Mouse (Mus musculus) brain, embryonic 18.5 days (tissue): Measurements from ENCODE around the gene Clec2i.
"Not testable (repeated sequence)": the region's sequence is repeated elsewhere in the genome, so short reads cannot be mapped to it uniquely, and the experiment has no call there.

Experiments used
- DNase-seq: peaks from one replicate; pipeline ENCODE4 v3.0.0-alpha.2; 2012; ENCODE audit warnings: low read depth, low spot score

Gene Clec2i

DNA sequence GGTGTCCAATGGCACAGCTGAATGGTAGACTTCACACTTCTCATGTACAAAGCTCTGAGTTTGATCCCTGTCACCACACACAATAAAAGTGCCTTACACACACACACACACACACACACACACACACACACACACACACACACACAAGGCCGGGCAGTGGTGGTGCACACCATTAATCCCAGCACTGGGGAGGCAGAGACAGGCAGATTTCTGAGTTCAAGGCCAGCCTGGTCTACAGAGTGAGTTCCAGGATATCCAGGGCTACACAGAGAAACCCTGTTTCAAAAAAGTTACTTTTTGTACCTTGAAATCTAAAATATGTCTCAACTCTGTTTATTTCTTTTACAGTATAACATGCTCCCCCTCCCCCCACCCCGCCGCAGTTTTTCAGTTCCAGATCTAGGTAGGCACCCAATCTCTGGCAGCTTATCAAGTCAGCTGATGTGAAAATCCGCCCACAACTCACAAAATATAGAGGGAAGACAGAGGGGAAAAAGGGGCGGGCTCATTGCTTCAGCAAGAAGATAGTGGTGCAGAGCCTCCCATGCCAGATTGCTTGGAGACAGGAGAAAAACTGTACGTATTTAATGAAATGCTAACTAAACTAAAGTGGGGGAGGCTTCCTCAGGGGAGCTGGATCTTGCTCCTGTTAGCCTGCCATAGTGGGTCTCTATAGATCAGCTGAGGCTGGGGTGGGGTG lies at the start of gene Clec2i:
Gene Clec2i, plus strand, starts transcription at position 498 of the 700 bp plus-strand sequence.
- DNase-seq = not testable (repeated sequence)

DNA sequence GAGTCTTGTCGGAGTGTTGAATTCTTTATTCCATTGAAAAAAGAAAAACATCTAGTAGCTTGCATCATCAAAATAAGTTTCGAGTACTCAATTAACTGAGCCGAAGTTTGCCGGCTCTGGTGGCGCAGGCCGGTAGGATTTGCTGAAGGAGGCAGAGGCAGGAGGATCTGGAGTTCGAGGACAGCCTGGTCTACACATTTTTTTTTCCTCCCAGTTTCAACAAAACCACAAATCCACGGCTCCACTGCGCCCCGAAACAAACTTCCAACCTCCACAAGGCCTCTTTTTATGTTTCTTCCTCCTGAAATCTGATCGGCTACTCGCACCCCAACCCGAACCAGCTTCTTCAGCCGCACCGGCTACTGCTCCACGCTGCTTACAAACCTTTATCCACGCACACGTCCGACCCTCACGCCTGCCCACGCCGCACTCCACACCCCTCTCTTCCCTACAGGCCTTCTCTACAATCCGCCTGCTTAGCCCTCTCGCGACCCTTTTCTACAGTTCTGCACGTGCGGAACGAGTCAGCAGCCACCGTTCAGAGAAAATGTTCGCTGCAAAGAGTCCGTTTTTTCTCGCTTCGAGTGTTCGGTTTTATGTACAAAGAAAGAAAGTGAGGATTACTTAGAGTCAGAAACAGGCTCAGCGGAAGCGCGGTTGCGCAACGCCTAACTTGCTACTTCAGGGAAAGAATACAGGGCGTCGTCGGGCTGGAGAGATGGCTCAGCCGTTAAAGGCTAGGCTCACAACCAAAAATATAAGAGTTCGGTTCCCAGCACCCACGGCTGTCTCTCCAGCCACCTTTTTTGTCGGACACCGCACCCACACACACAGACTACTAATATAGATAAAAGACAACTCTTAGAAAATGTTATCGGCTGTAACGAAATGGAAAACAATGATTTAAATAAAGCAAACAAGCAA lies 48.8 kb upstream of the Clec2i start:
- peak; percentile 80 for DNase-seq

DNA sequence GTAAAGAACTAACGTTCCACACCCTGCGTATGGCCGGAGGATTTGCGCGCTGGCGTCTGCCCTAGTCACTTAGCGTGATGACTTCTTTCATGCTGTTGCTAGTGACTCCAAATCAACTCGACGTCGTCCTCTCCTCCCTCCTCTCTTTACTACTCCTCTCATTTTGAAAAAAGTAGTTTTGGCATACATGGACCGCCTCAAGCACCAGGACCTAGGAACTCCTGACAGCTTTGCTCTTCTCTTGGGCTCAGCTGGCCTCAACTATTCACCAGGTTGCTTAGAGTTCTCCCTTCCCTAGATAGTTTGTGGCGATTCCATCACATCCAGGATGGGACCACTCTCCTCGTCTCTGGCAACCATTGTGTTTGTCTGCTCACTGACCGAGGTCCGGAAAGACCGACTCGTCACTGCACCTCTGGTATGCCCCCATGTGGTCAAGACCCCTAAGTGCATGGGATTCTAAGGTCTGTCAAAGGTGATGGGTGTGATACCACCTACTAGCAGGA lies 48.1 kb upstream of the Clec2i start:
- DNase-seq = no peak

DNA sequence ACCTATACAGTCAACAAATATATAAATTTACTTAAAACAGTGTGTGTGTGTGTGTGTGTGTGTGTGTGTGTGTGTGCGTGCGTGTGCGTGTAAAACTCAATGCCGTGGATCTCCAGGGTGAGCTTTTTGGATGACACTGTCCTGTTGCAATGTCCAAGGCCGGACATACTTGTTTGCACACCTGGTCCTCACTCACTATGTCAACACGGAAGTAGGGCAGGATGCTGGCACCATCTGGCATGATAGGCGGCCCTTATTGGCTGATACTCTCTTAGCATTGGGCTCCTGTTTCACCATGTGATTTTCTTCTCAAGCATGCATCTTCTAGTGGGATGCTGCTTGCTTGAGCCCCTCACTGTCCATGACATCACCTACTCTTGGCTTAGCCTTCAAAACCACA lies 47.5 kb upstream of the Clec2i start:
- DNase-seq = no peak

DNA sequence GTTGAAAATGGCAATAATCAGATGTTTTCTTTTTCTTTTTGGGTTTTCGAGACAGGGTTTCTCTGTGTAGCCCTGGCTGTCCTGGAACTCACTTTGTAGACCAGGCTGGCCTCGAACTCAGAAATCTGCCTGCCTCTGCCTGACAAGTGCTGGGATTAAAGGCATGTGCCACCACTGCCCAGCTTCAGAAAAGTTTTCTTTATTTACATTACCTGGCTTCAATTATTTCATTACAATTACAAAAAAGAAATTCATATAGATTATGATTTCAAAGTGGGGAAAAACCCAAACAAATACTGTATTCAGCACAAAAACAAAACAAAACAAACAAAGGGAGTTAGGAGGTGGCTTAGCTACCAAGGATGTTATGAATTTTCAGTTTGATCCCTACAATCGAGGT lies 46.7 kb upstream of the Clec2i start:
- DNase-seq = not testable (repeated sequence)

DNA sequence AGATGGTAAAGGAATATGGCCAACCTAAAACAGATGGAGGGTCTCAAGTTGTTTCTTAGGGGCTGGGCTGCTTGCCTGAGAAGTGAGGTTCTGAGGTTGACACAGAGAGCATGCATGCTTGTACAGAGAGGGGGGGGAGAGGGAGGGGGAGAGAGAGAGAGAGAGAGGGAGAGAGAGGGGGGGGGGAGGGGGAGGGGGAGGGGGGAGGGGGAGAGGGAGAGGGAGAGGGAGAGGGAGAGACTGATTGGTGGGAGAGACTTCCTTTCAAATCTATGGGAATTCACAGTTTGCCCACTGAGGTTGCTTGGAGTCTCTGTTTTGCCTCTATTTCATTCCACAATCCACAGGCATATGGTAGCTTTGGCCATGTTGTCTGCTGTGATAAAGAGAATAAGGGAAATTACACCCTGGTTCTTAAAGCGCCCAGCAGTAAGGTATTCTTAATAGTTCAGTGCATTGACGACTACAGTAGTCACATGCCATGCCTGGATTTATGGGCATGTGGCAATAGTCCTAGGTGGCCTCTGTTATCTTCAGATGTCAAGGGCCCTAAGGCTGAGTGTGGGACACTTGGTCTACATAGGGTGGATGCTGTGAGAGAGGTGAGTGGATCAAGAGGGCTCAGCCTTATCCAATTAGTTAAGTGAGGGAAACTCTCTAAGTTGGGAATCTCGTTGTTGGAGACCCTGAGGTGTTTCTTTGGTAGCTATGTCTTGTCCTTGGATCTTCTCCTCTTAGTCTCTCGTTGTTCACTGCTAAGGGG lies 45.9 kb upstream of the Clec2i start:
- no peak for DNase-seq

DNA sequence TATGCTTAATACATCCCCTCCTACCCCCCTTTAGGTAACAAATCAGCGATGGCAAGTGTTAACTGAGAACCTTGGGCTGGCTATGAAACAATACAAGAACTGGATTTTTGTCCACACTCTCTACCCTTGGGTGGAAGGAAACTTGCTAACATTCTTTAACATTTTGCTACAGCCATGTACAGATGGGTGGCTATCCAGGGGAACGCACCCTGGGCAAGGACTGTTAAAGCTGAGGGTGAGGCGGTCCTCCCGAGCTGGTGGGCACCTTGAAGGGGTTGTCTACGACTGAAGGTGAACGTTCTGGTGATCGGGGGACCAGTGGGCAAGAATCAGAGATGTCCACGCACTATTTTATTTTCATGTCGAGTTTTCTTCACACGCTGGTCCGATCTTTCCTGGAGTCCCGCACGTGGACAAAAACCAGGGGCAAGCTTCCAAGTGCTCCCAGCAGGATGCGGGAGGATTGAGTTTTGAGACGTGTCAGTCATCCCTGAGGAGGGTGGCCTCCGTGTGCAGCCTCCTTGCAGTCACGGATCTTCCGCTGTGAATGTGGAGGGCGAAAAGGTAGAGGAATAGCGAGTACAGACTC lies 44.9 kb upstream of the Clec2i start:
- DNase-seq = no peak

DNA sequence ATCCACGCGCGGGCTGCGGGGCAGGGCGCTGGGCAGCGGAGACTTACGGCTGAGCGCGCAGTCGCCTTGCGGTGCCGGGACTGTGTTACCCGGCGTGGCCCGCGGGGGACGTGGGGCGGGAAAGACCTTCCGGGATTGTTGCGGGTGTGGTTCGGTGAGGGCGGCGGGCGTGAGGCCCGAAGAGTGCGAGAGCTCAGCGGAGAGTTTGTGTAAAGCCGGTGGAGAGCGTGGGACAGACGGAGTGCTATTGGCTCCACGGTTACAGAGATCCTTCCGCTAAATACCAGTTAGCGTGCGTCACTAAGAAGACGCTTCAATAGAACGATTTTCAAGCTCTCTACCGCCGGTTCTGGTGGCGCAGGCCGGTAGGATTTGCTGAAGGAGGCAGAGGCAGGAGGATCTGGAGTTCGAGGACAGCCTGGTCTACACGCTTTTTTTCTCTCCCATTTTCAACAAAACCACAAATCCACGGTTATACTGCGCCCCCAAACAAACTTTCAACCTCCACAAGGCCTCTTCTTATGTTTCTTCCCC lies 44.4 kb upstream of the Clec2i start:
- DNase-seq = peak; percentile 93

DNA sequence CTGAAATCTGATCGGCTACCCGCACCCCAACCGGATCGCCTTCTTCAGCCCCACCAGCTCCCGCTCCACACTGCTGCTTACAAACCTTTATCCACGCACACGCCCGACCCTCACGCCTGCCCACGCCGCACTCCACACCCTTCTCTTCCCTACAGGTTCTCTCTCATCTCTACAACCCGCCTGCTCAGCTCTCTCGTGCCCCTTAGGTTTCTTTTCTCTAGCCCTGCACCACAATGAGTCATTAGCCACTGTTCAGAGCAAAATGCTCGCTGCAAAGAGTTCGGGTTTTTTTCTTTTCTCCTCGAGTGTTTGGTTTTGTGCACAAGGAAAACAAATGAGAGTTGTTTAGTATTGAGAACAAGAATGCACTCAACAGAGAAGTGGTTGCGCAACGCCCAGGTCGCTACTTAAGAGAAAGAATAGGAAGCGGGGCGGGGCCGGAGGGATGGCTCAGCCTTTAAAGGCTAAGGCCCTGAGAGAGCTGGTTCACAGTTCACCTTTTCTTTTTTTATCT lies 43.9 kb upstream of the Clec2i start:
- no peak for DNase-seq

DNA sequence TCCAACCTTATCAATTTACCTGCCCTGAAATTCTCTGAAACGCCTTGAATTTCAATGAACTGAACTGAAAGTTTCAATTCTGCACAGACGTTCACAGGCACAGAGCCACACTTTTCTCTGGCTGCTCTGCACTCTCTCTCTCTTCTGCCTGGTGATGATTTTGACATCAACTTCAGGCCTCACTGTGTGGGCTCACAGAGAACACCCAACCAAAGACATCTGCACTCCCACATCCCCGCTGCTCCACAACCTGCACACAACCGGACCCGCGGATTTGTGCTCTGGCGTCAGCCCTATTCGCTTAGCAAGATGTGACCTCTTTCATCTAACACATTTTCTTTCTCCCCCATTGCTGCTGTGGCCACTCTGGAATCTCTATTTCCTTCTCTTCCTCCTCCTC lies 43.3 kb upstream of the Clec2i start:
- no peak for DNase-seq

DNA sequence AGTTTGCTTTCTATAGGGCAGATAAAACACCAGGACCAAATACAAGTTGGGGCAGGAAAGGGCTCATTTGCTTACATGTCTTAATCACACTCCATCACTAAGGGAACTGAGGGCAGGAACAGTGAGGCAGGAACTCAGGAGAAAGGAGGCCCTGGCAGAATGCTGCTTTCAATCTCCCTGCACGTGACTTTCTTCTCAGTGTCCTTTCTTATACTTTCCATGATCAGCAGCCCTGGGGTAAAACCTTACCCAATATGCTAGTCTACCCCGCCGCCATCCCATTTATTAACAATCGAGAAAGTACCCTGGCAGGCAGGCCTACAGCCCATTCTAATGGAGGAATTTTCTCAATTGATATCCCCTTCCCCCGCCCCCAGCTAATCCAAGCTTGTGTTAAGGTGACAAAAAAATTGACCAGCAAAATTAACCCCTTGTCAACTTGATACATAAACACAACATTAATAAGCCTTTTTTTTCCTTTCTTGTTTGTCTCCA lies 42.8 kb upstream of the Clec2i start:
- no peak for DNase-seq

DNA sequence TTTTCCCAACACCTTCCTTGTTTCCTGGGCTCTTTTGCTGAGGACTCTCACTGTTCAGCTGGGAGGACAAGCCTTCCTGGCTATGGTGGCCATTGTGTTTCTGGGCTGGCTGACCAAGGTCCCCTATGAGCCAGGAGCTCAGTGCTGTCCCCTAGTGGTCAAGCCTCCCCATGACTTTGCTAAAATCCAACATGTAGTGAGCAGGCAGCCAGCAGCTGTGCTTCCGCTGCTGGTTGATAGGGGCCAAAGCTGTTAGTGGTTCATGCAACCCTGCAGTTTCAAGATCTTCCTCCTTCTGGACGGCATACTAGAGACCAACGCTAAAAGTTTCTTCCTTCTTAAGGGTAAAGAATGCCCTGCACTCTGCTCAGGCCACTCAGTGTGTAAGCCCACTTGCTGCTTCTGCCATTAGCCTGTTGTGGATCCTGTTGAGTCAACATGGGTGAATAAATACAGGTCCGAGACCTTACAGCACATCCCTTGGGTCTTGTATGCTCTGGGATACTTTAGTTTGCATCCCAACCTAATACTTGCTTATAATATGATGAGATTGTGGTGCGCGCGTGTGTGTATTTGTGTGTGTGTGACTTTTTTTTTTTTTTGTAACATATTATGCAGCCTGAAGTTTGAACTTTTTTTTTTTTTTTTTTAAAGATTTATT lies 41.9 kb upstream of the Clec2i start:
- no peak for DNase-seq

DNA sequence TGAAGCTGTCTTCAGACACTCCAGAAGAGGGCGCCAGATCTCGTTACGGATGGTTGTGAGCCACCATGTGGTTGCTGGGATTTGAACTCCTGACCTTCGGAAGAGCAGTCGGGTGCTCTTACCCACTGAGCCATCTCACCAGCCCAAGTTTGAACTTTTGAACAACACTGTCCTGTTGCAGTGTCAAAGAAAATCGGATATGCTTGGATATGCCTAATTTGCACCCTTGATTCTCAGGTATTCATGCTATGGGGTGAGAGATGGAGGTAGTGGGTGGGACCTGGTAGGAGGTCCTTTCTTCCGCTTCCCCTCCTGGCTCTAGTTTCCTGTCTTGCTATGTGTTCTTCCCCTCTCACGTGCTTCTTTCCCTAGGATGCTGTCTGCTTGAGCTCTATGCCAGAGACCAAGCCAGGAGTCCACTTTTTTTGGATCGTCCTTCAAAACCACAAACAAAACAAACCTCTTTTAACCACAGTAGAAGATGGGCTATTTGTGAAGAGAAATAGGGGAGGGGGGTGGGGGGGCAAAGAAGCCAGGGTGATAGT lies 41.3 kb upstream of the Clec2i start:
- DNase-seq = no peak

DNA sequence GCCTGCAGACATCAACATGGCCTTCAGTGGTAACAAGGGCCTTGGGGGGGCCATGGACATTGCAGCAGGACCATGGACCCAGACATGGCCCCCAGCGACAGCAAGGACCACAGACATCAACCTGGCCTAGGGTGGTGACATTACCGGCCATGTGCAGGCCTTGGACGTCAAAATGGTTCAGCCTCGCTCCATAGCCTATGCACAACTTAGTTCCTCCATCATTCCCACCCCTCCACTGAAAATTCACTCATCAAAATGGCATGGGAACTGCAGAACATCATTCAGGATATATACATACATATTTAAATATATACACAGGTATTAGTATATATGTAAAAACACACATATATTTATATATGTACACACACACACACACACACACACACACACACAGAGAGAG lies 40.0 kb upstream of the Clec2i start:
- no peak for DNase-seq

DNA sequence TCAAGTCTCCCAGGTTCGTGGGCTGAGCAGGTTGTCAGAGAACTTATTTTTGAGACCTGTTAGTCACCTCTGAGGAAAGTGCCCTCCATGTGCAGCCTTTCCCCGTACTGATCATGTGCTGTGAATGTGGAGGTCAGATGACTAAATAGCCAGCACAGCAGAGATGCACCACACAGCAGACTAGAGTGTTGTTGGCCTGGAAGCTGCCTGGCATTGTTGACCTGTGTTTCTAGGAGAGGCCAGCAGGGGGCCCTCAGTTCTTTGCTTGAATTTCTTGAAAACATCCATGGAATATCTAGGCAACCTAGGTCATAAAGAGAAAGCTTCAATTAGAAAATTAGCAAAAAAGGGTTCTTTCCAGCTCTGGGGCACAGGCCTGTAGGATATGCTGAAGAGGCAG lies 37.5 kb upstream of the Clec2i start:
- DNase-seq = no peak

DNA sequence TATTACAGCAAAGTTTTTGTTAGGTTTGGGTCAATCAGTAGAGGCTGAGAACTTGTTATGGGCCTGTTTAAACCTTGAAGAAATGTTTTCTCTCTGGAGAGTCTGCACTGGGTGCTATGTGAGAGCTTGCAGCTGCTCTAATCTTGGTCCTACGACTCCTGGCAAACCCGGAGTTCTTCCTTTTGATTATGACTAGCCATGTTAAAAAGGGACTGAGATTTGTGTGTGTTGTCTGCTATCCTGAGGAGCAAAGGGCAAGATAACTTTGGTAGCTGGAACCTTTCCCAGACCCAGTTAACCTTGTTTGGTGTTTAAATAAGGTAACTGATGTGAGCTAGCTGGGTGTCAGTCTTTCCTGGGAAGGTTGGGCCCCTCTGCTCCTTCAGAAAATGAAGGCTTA lies 36.7 kb upstream of the Clec2i start:
- no peak for DNase-seq

DNA sequence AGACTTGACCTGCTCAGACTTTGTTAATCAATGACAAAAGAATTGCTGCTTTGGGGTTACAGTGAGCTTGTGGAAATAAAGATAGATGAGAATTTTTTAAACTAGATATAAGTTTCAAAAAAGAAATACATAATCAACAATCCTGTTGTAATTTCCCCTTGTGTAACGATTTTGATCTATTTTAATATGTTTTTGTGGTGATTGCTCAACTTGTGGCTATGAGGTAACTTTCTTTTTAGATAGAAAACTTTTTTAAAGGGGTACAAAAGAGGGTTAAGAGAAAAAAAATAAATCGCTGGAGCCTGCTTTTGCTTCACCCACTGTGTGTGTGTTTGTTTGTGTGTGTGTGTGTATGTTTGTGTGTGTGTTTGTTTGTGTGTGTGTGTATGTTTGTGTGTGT lies 36.2 kb upstream of the Clec2i start:
- DNase-seq = no peak

DNA sequence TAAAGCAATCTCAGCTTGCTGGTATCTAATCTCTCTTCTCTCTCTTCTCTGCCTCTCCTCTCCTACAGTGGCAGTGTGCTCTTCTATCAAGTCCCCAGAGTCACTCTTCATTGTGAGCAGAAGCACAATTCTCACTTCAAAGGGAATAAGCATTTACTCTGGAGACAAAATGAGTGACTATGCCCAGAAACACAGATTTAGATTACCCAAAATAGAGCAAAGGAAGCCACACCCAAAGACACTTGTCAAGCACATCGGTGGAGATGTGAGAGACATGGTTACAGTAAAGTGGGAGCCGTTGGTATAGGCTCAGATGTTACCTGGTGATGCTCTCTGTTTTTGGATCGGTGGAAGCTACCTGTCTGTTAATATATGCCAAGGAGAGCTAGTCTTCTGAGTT lies 34.6 kb upstream of the Clec2i start:
- no peak for DNase-seq

DNA sequence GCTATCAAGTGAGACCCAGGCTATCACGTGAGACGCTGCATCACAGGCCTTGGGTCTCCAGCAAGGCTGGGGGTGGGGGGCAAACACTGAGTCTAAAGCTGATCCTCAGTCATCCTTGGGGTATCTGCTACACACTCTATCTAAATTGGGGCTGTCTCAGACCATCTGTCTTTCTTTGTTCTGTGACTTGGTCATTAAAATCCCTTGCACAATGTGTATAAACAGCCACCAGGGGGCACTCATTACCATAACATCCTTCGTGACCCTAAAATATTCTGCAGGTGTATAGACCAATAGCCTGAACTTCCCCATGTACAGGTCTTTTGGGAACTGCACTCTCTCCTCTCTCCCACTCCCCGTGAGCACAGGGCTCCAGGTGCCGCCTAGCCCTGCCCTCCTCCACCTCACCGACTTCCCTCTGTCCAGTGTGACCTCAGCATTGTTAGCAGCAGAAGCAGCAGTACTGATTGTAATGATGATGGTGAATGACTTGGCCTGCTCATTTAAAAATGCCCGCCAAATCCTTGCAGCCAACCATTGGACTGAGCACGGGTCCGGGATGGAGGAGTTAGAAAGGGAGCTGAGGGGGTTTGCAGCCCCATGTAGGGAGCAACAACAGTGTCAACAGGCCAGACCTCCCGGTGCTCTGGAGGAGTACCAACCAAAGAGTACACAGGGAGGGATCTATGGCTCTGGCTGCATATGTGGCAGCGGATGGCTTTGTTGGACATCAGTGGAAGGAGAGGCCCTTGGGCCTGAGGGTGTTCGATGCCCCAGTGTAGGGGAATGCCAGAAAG lies 33.2 kb upstream of the Clec2i start:
- no peak for DNase-seq
